Mouse (Mus musculus) limb, embryonic 10.5 days (tissue): ENCODE data around the gene Pmfbp1. TPM values are rescaled to one million over a fixed set of nuclear protein-coding genes. Genes with fewer than 3 reads are reported as not detected.

Experiments used
- DNase-seq: peaks from one replicate; pipeline ENCODE4 v3.0.0-alpha.2; 2017; ENCODE audit warnings: low spot score
- H3K27ac ChIP-seq: fragments of 300-500 bp; sonication (generic); 2 replicates; pipeline ENCODE4 v1.5.1; 2016; ENCODE audit warnings: mild to moderate bottlenecking
- H3K27me3 ChIP-seq: fragments of 300-500 bp; sonication (generic); 2 replicates; pipeline ENCODE4 v1.6.1; 2016; ENCODE audit warnings: low read depth, mild to moderate bottlenecking; ENCODE audit not compliant: poor library complexity, severe bottlenecking
- H3K36me3 ChIP-seq: fragments of 300-500 bp; sonication (generic); 2 replicates; pipeline ENCODE4 v1.6.1; 2016; ENCODE audit warnings: mild to moderate bottlenecking, moderate library complexity
- H3K4me1 ChIP-seq: fragments of 300-500 bp; sonication (generic); 2 replicates; pipeline ENCODE4 v1.6.1; 2016
- H3K4me3 ChIP-seq: fragments of 300-500 bp; sonication (generic); 2 replicates; pipeline ENCODE4 v1.5.1; 2016; ENCODE audit warnings: mild to moderate bottlenecking, moderate library complexity
- H3K9me3 ChIP-seq: fragments of 300-500 bp; sonication (generic); replicated peaks from 2 replicates; pipeline ENCODE4 v1.6.1; 2016; ENCODE audit warnings: mild to moderate bottlenecking
- WGBS: fragments of 180-500 bp; shearing (Covaris S2); methylation state at CpG from one replicate; pipeline ENCODE4 v1.1.7; 2016; 5-methylcytosine and 5-hydroxymethylcytosine counted together
- polyA plus RNA-seq: library from polyadenylated mRNA; unstranded; fragments of >200 nt; fragmentation: Nextera tagmentation; extraction: Ambion mirVana; gene quantifications from 2 replicates; pipeline ENCODE4 v1.2.1, GENCODE M21; 2016

Pmfbp1 gene
- polyA plus RNA-seq, 1 experiment from 2014 or later = 0.08 TPM

- H3K4me3 ChIP-seq = no peak within 1 kb of the TSS
- no peak for DNase-seq
- H3K36me3 ChIP-seq = no peaks in the 10 kb centered on the region
- H3K27ac ChIP-seq = no peak within 1 kb of the TSS
- WGBS = 78% methylated on average over 8 of the region's 8 CpGs
- H3K4me1 ChIP-seq = no peaks in the 10 kb centered on the region
- H3K9me3 ChIP-seq = no peaks in the 10 kb centered on the region
- no peaks in the 10 kb centered on the region for H3K27me3 ChIP-seq
These were observed 85.1 kb downstream of the Pmfbp1 start, which contains the start of gene Hp for GRCm38 (mm10) chr8:109578900-109579301. TSS of gene Hp (minus strand) at chr8:109579172.

GRCm38 (mm10) chr8:109584293-109584692 is 90.5 kb downstream of the Pmfbp1 start:
- Histone ChIP-seq H3K27ac (no peak overlapping the region), H3K4me1 (no peaks in the 10 kb centered on the region), H3K27me3 (no peaks in the 10 kb centered on the region), H3K9me3 (no peaks in the 10 kb centered on the region), H3K36me3 (no peaks in the 10 kb centered on the region), H3K4me3 (no peak overlapping the region)
- WGBS = 85% methylated on average over 4 of the region's 4 CpGs
- DNase-seq = no peak

- H3K36me3 ChIP-seq = no peaks in the 10 kb centered on the region
- H3K4me1 ChIP-seq = no peaks in the 10 kb centered on the region
- no peaks in the 10 kb centered on the region for H3K9me3 ChIP-seq
- no peaks in the 10 kb centered on the region for H3K27me3 ChIP-seq
- no peak overlapping the region for H3K27ac ChIP-seq
- H3K4me3 ChIP-seq = no peak overlapping the region
- 80% methylated on average over 3 of the region's 3 CpGs for WGBS
- no peak for DNase-seq
These were observed 91.0 kb downstream of the Pmfbp1 start for GRCm38 (mm10) chr8:109584830-109585229.

GRCm38 (mm10) chr8:109585652-109586051 is 91.8 kb downstream of the Pmfbp1 start:
- no peak for DNase-seq
- no peak overlapping the region for H3K4me3 ChIP-seq
- no peaks in the 10 kb centered on the region for H3K27me3 ChIP-seq
- H3K9me3 ChIP-seq = no peaks in the 10 kb centered on the region
- H3K36me3 ChIP-seq = no peaks in the 10 kb centered on the region
- no peaks in the 10 kb centered on the region for H3K4me1 ChIP-seq
- no peak overlapping the region for H3K27ac ChIP-seq

- no peak for DNase-seq
- Histone ChIP-seq H3K9me3 (no peaks in the 10 kb centered on the region), H3K4me1 (no peaks in the 10 kb centered on the region), H3K4me3 (no peak overlapping the region), H3K27me3 (no peaks in the 10 kb centered on the region), H3K36me3 (peaks cover 8% of the 10 kb centered on the region), H3K27ac (no peak overlapping the region)
- 71% methylated on average over 7 of the region's 7 CpGs for WGBS
These were observed 93.2 kb downstream of the Pmfbp1 start for GRCm38 (mm10) chr8:109586972-109587504.

GRCm38 (mm10) chr8:109590901-109591300 is 97.1 kb downstream of the Pmfbp1 start:
- Histone ChIP-seq H3K27ac (no peak overlapping the region), H3K9me3 (no peaks in the 10 kb centered on the region), H3K36me3 (peaks cover 46% of the 10 kb centered on the region), H3K4me1 (no peaks in the 10 kb centered on the region), H3K27me3 (no peaks in the 10 kb centered on the region), H3K4me3 (no peak overlapping the region)
- WGBS = 88% methylated on average over 9 of the region's 9 CpGs
- no peak for DNase-seq

GRCm38 (mm10) chr8:109591367-109591766 is 97.5 kb downstream of the Pmfbp1 start:
- Histone ChIP-seq H3K4me3 (no peak overlapping the region), H3K27ac (no peak overlapping the region), H3K27me3 (no peaks in the 10 kb centered on the region), H3K4me1 (no peaks in the 10 kb centered on the region), H3K36me3 (peaks cover 49% of the 10 kb centered on the region), H3K9me3 (no peaks in the 10 kb centered on the region)
- DNase-seq = no peak
- 93% methylated on average over 3 of the region's 3 CpGs for WGBS

GRCm38 (mm10) chr8:109592164-109592563 is 98.3 kb downstream of the Pmfbp1 start:
- DNase-seq = no peak
- Histone ChIP-seq H3K9me3 (no peaks in the 10 kb centered on the region), H3K4me1 (no peaks in the 10 kb centered on the region), H3K36me3 (peaks cover 56% of the 10 kb centered on the region), H3K4me3 (no peak overlapping the region), H3K27me3 (no peaks in the 10 kb centered on the region), H3K27ac (no peak overlapping the region)
- WGBS = 96% methylated on average over 5 of the region's 5 CpGs

Other genes starting within 250 kb of the Pmfbp1 start
- 46.4 and 46.6 TPM in 2 replicates for gene Dhx38, start 71.8 kb downstream of the Pmfbp1 start, polyA plus RNA-seq
- 25.2 and 26.2 TPM in 2 replicates for gene Txnl4b, start 71.9 kb downstream of the Pmfbp1 start, polyA plus RNA-seq
- 0.61 and 0.98 TPM in 2 replicates for gene Hp, start 85.1 kb downstream of the Pmfbp1 start, polyA plus RNA-seq
- 60.1 and 62.2 TPM in 2 replicates for gene Dhodh, start 114.6 kb downstream of the Pmfbp1 start, polyA plus RNA-seq
- gene Pkd1l3, start 120.5 kb downstream of the Pmfbp1 start, polyA plus RNA-seq = 0.21 and 0.43 TPM in 2 replicates
- gene Ist1, start 199.2 kb downstream of the Pmfbp1 start, polyA plus RNA-seq = 134 and 153 TPM in 2 replicates
- gene Zfp821, start 211.5 kb downstream of the Pmfbp1 start, polyA plus RNA-seq = 34.8 and 42.5 TPM in 2 replicates
- gene Atxn1l, start 243.7 kb downstream of the Pmfbp1 start, polyA plus RNA-seq = 8.4 and 10.2 TPM in 2 replicates